Mouse (Mus musculus) naive thymus-derived CD4-positive, alpha-beta T cell, adult 2 months (primary cell): Measurements from ENCODE around the gene Cdc42bpb.

Experiments used
- DNase-seq: peaks from one replicate; pipeline ENCODE4 v3.0.0-alpha.2; 2011; ENCODE audit warnings: low read depth

Cdc42bpb gene

GRCm38 (mm10) chr12:111385883-111386641 is 8.5 kb upstream of the Cdc42bpb start:
- DNase-seq: no peak

- no peak for DNase-seq
Measured at GRCm38 (mm10) chr12:111378812-111379211, 1.3 kb upstream of the Cdc42bpb start.

GRCm38 (mm10) chr12:111377986-111378490 is 520 bp upstream of the Cdc42bpb start:
- no peak for DNase-seq

- DNase-seq: no peak
Measured at GRCm38 (mm10) chr12:111376826-111377331, 639 bp downstream of the Cdc42bpb start.

DNA sequence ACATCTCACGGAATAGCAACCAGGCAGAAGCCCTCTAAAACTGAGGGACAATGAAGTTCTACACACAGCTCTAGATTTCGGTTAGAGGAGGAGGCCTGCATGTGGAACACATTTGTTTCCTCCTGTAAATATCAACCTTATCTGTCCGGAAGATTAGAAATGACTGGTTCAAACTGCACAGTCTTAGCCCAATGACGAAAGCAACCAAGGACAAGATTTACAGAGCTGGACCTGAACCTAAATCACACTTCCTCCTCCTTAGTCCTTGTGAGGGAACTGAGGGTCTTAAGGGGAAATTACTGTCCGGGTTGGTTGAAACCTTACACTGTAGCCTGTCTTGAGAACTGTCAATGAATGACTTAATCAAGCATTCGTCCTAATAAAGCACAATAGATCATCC is 1.5 kb downstream of the Cdc42bpb start:
- no peak for DNase-seq

DNA sequence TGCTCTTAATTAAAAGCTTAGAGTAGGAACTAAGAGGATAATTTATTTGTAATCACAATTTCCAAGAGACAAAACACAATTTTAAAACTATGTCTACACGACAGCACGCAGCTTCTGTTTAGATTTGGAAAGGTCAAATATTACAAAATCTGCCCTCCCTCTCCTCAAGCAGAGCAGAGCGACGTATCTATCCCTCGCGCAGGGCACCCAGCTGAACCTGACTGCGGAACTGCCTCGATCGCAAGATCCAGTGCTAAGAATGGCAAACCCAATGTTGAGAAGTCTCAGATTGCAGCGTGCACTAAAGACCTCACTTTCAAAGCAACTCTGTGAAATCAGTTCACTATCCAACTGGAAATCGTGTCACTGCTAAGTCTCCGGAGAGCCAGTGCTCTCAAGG is 2.0 kb downstream of the Cdc42bpb start:
- DNase-seq: no peak

GRCm38 (mm10) chr12:111374727-111375126 is 2.8 kb downstream of the Cdc42bpb start:
- DNase-seq: no peak

DNA sequence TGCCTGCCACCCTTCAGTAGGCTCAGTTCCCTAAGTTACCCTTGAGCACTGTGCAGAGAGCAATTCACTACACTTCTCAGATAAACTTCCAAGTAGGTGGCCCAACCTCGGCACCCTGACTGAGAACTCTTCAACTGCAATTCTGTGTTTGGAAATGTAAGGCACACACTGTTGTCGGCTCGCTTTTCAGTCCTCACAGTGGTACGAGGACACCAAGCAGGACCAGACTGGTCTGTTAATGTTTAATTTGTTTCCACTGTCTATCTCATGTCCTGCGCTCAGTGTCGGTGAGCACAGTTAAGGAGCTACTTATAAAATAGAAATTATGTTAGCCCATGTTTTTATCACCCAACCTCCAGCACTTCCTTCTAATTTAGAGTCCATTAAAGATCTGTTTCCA is 4.1 kb downstream of the Cdc42bpb start:
- DNase-seq: no peak

- no peak for DNase-seq
Measured at GRCm38 (mm10) chr12:111371905-111372304, 5.6 kb downstream of the Cdc42bpb start.

GRCm38 (mm10) chr12:111370249-111370648 is 7.3 kb downstream of the Cdc42bpb start:
- no peak for DNase-seq

GRCm38 (mm10) chr12:111367065-111367464 is 10.5 kb downstream of the Cdc42bpb start:
- no peak for DNase-seq

GRCm38 (mm10) chr12:111364234-111364633 is 13.3 kb downstream of the Cdc42bpb start:
- no peak for DNase-seq

GRCm38 (mm10) chr12:111361319-111362098 is 16.0 kb downstream of the Cdc42bpb start:
- DNase-seq: no peak

GRCm38 (mm10) chr12:111360671-111361070 is 16.8 kb downstream of the Cdc42bpb start:
- no peak for DNase-seq

DNA sequence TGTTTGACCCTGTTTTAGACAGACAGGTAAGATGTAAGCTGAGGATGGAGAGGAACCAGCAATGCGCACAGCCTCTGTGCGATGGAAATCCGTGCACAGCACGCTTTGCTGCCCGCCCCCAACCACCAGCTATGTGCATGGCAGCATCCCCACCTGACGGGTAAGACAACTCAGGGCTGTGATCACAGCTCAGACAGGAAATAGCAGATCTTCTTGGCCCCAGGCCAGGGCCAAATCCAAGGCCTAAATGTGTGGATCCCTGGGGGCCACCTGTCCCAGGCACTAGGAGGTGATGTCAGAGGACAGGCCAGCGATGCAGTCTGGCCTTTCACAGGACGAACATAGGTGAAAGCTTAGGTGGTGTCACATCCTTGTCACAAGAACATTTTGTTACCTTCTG is 21.3 kb downstream of the Cdc42bpb start:
- no peak for DNase-seq

GRCm38 (mm10) chr12:111354142-111354541 is 23.4 kb downstream of the Cdc42bpb start:
- no peak for DNase-seq

GRCm38 (mm10) chr12:111353439-111353915 is 24.0 kb downstream of the Cdc42bpb start:
- DNase-seq: no peak

DNA sequence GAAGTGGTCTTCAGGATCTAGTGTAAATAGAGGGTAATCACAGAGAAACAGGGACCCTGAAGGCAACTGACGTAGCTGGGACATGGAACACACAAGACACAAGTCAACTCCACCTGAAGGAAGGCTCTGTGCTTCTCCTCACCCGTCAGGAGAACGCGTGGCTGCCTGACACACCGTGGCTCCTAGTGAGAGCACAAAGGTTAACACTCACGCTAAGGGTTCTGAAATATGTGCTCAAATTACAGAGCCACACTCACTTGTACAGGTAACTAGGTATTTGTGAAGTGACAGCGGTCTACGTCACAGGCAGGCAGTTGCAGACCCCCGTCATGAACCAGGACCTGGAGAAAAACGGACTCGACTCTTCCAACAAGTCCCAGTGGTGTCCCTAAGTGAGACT is 24.5 kb downstream of the Cdc42bpb start:
- DNase-seq: no peak

GRCm38 (mm10) chr12:111352520-111352919 is 25.0 kb downstream of the Cdc42bpb start:
- no peak for DNase-seq

GRCm38 (mm10) chr12:111349540-111350231 is 27.8 kb downstream of the Cdc42bpb start:
- no peak for DNase-seq

GRCm38 (mm10) chr12:111343956-111344355 is 33.6 kb downstream of the Cdc42bpb start:
- DNase-seq: no peak

- DNase-seq: no peak
Measured at GRCm38 (mm10) chr12:111340692-111341091, 36.8 kb downstream of the Cdc42bpb start.
